Mouse (Mus musculus) midbrain, embryonic 11.5 days (tissue): ENCODE results near the gene Patj. TPM values are rescaled to one million over a fixed set of nuclear protein-coding genes. Genes with fewer than 3 reads are reported as not detected.
A peak's percentile ranks its signal among the peaks of the same experiment; 100 is the strongest.

Experiments
- ATAC-seq: fragments of 200-750 bp; cut with Nextera tagmentation; 2 replicates; pipeline ENCODE4 v1.8.0; 2017; ENCODE audit warnings: moderate TSS enrichment, moderate library complexity; ENCODE audit not compliant: low FRiP score
- DNase-seq: peaks from one replicate; pipeline ENCODE4 v3.0.0; 2015; ENCODE audit warnings: low spot score; ENCODE audit errors: missing footprints
- H3K27ac ChIP-seq: fragments of 300-500 bp; sonication (generic); 2 replicates; pipeline ENCODE4 v1.5.1; 2014; ENCODE audit warnings: low read depth, low read length
- H3K27me3 ChIP-seq: fragments of 300-500 bp; sonication (generic); 2 replicates; pipeline ENCODE4 v1.6.1; 2014; ENCODE audit warnings: mild to moderate bottlenecking, low read length, moderate library complexity, mixed read lengths; ENCODE audit not compliant: control insufficient read depth, insufficient read depth
- H3K36me3 ChIP-seq: fragments of 300-500 bp; sonication (generic); 2 replicates; pipeline ENCODE4 v1.6.1; 2014; ENCODE audit warnings: mild to moderate bottlenecking, low read length, moderate library complexity, mixed read lengths; ENCODE audit not compliant: control insufficient read depth, insufficient read depth
- H3K4me1 ChIP-seq: fragments of 300-500 bp; sonication (generic); 2 replicates; pipeline ENCODE4 v1.6.1; 2014; ENCODE audit warnings: low read length; ENCODE audit not compliant: control insufficient read depth, insufficient read depth
- H3K4me2 ChIP-seq: fragments of 300-500 bp; sonication (generic); 2 replicates; pipeline ENCODE4 v1.6.1; 2014; ENCODE audit warnings: mild to moderate bottlenecking, moderate library complexity
- H3K4me3 ChIP-seq: fragments of 300-500 bp; sonication (generic); 2 replicates; pipeline ENCODE4 v1.5.1; 2014; ENCODE audit warnings: low read depth, low read length
- H3K9ac ChIP-seq: fragments of 300-500 bp; sonication (generic); 2 replicates; pipeline ENCODE4 v1.6.1; 2014; ENCODE audit warnings: low read length
- H3K9me3 ChIP-seq: fragments of 300-500 bp; sonication (generic); 2 replicates; pipeline ENCODE4 v1.6.1; 2016; ENCODE audit warnings: low read length; ENCODE audit not compliant: control insufficient read depth
- WGBS: fragments of 180-500 bp; shearing (Covaris S2); extraction: QIAGEN DNeasy Blood & Tissue Kit; methylation state at CpG from one replicate; pipeline ENCODE4 v1.1.7; 2014; 5-methylcytosine and 5-hydroxymethylcytosine counted together
- polyA plus RNA-seq: library from polyadenylated mRNA; unstranded; fragments of >200 nt; fragmentation: Nextera tagmentation; extraction: Ambion mirVana; gene quantifications from 2 replicates; pipeline ENCODE4 v1.2.1, GENCODE M21; 2014

Patj gene
- polyA plus RNA-seq, 1 experiment from 2014 or later, result 7.4 TPM

GRCm38 (mm10) chr4:98666451-98666850 lies 270.9 kb downstream of the Patj start:
- Histone ChIP-seq H3K9ac (no peak overlapping the region), H3K4me3 (no peak overlapping the region), H3K27me3 (no peaks in the 10 kb centered on the region), H3K9me3 (peaks cover 6% of the 10 kb centered on the region; the same call in 1 of the 2 replicates), H3K4me2 (no peak overlapping the region), H3K4me1 (no peaks in the 10 kb centered on the region), H3K27ac (no peak overlapping the region), H3K36me3 (no peaks in the 10 kb centered on the region)
- WGBS, result 86% methylated on average over 1 of the region's 1 CpGs
- no peak for ATAC-seq
- DNase-seq, result no peak

DNA sequence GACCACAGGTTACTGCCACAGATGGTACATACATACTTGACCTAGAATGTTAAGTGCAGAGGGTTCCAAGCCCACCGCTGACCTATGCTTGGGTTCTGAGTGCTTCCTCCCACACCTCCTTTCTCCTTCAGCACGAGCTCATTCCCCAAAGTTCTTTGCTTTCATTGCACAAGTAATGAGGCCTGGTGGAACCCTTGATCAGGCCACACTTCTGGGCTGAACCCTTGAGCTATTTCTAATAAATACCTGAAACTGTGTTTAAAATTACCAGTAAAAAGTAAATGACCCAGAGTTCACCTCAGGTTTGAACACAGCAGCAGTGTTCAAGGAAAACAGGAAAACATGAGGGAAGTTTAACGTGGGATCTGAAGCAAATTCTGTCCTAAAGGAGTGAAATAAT lies 271.4 kb downstream of the Patj start:
- WGBS, result 87% methylated on average over 3 of the region's 3 CpGs
- Histone ChIP-seq H3K27me3 (no peaks in the 10 kb centered on the region), H3K36me3 (no peaks in the 10 kb centered on the region), H3K27ac (no peak overlapping the region), H3K9me3 (peaks cover 6% of the 10 kb centered on the region; the same call in 1 of the 2 replicates), H3K4me2 (no peak overlapping the region), H3K4me3 (no peak overlapping the region), H3K4me1 (no peaks in the 10 kb centered on the region), H3K9ac (no peak overlapping the region)
- DNase-seq, result no peak
- ATAC-seq, result no peak

DNA sequence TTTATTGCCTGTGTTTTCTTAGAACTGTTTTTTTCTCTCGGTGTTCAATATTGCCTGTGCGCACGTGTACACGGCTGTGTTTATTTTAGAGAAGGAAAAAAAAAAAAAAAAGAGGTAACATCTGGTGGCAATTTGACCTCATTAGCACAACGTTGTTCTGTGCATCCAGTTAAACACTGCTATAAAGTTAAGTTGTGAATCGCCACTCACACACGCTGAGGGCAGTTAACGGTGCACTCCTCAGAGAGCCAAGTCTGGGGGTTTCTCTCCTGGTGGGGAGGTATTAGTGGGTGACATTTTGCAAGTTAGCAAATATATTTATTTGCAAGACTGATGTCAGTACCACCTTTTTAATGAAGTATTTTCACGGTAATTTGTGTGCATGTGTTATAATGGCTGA lies 281.9 kb downstream of the Patj start:
- DNase-seq, result no peak
- Histone ChIP-seq H3K27ac (no peak overlapping the region), H3K4me1 (no peaks in the 10 kb centered on the region), H3K9ac (no peak overlapping the region), H3K27me3 (no peaks in the 10 kb centered on the region), H3K36me3 (no peaks in the 10 kb centered on the region), H3K4me2 (no peak overlapping the region), H3K9me3 (no peaks in the 10 kb centered on the region), H3K4me3 (no peak overlapping the region)
- WGBS, result 79% methylated on average over 9 of the region's 9 CpGs
- no peak for ATAC-seq

- Histone ChIP-seq H3K27ac (no peak overlapping the region), H3K36me3 (no peaks in the 10 kb centered on the region), H3K4me3 (no peak overlapping the region), H3K9me3 (no peaks in the 10 kb centered on the region), H3K4me1 (peaks cover 2% of the 10 kb centered on the region; the same call in 1 of the 2 replicates), H3K4me2 (no peak overlapping the region), H3K27me3 (no peaks in the 10 kb centered on the region), H3K9ac (no peak overlapping the region)
- DNase-seq (no peak), ATAC-seq (no peak)
- WGBS, result 90% methylated on average over 11 of the region's 11 CpGs
Observed at GRCm38 (mm10) chr4:98686678-98687267, 291.2 kb downstream of the Patj start.

GRCm38 (mm10) chr4:98688116-98688515 lies 292.5 kb downstream of the Patj start:
- Histone ChIP-seq H3K36me3 (no peaks in the 10 kb centered on the region), H3K9ac (no peak overlapping the region), H3K9me3 (no peaks in the 10 kb centered on the region), H3K27ac (no peak overlapping the region; the same call in 1 of the 2 replicates), H3K4me3 (no peak overlapping the region), H3K4me2 (no peak overlapping the region), H3K27me3 (no peaks in the 10 kb centered on the region), H3K4me1 (peaks cover 2% of the 10 kb centered on the region; the same call in 1 of the 2 replicates)
- ATAC-seq (no peak), DNase-seq (no peak)
- WGBS, result 76% methylated on average over 11 of the region's 11 CpGs

DNA sequence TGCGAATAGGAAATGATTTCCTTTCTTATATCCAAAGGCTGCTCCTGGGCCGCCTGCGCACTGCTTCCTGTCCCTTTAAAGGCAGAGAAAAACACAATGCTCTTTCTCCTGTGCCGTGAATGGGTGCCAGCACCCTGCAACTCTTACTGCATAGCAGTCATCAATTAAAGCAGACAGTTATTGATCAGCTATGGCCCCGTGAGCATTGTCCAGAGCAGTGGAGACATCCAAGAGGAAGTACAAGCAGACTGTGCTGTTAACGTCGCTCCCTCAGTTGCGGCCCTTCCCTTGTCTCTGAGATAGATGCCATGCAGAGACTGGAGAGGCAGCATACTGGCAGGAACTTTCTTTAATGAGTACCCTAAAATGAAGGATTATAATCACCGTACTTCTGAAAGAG lies 292.9 kb downstream of the Patj start:
- Histone ChIP-seq H3K4me2 (no peak overlapping the region), H3K36me3 (no peaks in the 10 kb centered on the region), H3K4me3 (no peak overlapping the region), H3K27ac (no peak overlapping the region; the same call in 1 of the 2 replicates), H3K9ac (no peak overlapping the region), H3K4me1 (peaks cover 2% of the 10 kb centered on the region; the same call in 1 of the 2 replicates), H3K9me3 (no peaks in the 10 kb centered on the region), H3K27me3 (no peaks in the 10 kb centered on the region)
- DNase-seq (no peak), ATAC-seq (0 out of 2 replicates have a peak, but pooled peaks have one; percentile 38)
- 85% methylated on average over 9 of the region's 9 CpGs for WGBS

DNA sequence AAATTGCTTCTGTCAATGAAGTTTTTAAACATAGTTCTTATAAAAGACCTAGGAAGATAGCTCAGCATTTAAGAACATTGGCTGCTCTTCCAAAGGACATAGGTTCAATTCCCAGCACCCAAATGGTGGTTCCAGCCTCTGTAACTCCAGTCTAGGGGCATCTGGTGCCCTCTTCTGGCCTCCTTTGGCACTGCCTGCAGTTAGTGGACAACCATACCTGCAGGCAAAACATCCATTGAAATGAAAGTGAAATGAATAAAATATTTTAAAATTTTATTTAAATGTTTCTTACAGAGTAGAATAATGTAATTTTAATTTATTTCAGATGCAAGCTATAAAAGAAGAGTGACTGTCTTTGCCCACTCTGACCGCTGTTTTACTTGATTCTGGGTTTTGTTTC lies 294.4 kb downstream of the Patj start:
- Histone ChIP-seq H3K27ac (no peak overlapping the region), H3K36me3 (no peaks in the 10 kb centered on the region), H3K9ac (no peak overlapping the region), H3K4me1 (peaks cover 2% of the 10 kb centered on the region; the same call in 1 of the 2 replicates), H3K27me3 (no peaks in the 10 kb centered on the region), H3K4me3 (no peak overlapping the region), H3K9me3 (no peaks in the 10 kb centered on the region), H3K4me2 (no peak overlapping the region)
- ATAC-seq (no peak), DNase-seq (no peak)
- 86% methylated on average over 1 of the region's 1 CpGs for WGBS

- H3K36me3 ChIP-seq, result no peaks in the 10 kb centered on the region
- no peak overlapping the region for H3K9ac ChIP-seq
- ATAC-seq (no peak), DNase-seq (no peak)
- no peaks in the 10 kb centered on the region for H3K9me3 ChIP-seq
- no peaks in the 10 kb centered on the region for H3K4me1 ChIP-seq
- H3K27me3 ChIP-seq, result no peaks in the 10 kb centered on the region
- no peak overlapping the region for H3K4me3 ChIP-seq
- H3K4me2 ChIP-seq, result no peak overlapping the region
- no peak overlapping the region for H3K27ac ChIP-seq
- 66% methylated on average over 9 of the region's 9 CpGs for WGBS
Observed at GRCm38 (mm10) chr4:98693465-98694185, 298.0 kb downstream of the Patj start.

GRCm38 (mm10) chr4:98697932-98698331 lies 302.3 kb downstream of the Patj start:
- DNase-seq (no peak), ATAC-seq (no peak)
- 79% methylated on average over 4 of the region's 4 CpGs for WGBS
- Histone ChIP-seq H3K9me3 (no peaks in the 10 kb centered on the region), H3K4me1 (peaks cover 2% of the 10 kb centered on the region; the same call in 1 of the 2 replicates), H3K4me2 (no peak overlapping the region), H3K4me3 (no peak overlapping the region), H3K36me3 (no peaks in the 10 kb centered on the region), H3K27ac (no peak overlapping the region), H3K9ac (no peak overlapping the region), H3K27me3 (no peaks in the 10 kb centered on the region)
